Mouse (Mus musculus) intestine, postnatal 0 days (tissue): ENCODE data around the gene Shank3. TPM values are rescaled to one million over a fixed set of nuclear protein-coding genes. Genes with fewer than 3 reads are reported as not detected.

Experiments
- ATAC-seq: fragments of 200-750 bp; cut with Nextera tagmentation; 2 replicates; pipeline ENCODE4 v1.8.0; 2017; ENCODE audit warnings: mild to moderate bottlenecking, moderate TSS enrichment, moderate library complexity
- H3K27ac ChIP-seq: fragments of 300-500 bp; sonication (generic); 2 replicates; pipeline ENCODE4 v1.5.1; 2014; ENCODE audit warnings: mild to moderate bottlenecking, low read depth, low read length, moderate library complexity
- H3K27me3 ChIP-seq: fragments of 300-500 bp; sonication (generic); replicated peaks from 2 replicates; pipeline ENCODE4 v1.6.1; 2014; ENCODE audit warnings: low read length, mixed read lengths; ENCODE audit not compliant: control insufficient read depth, insufficient read depth
- H3K36me3 ChIP-seq: fragments of 300-500 bp; sonication (generic); 2 replicates; pipeline ENCODE4 v1.6.1; 2014; ENCODE audit warnings: mild to moderate bottlenecking, moderate library complexity; ENCODE audit not compliant: control insufficient read depth, insufficient read depth
- H3K4me1 ChIP-seq: fragments of 300-500 bp; sonication (generic); replicated peaks from 2 replicates; pipeline ENCODE4 v1.6.1; 2014; ENCODE audit warnings: antibody characterized with exemption, low read length, mixed read lengths; ENCODE audit not compliant: control insufficient read depth, insufficient read depth
- H3K4me2 ChIP-seq: fragments of 300-500 bp; sonication (generic); replicated peaks from 2 replicates; pipeline ENCODE4 v1.6.1; 2014; ENCODE audit warnings: low read depth, mild to moderate bottlenecking, moderate library complexity
- H3K4me3 ChIP-seq: fragments of 300-500 bp; sonication (generic); 2 replicates; pipeline ENCODE4 v1.5.1; 2014; ENCODE audit warnings: low read depth, low read length
- H3K9ac ChIP-seq: fragments of 300-500 bp; sonication (generic); 2 replicates; pipeline ENCODE4 v1.6.1; 2014; ENCODE audit warnings: mild to moderate bottlenecking, low read depth, low read length
- H3K9me3 ChIP-seq: fragments of 300-500 bp; sonication (generic); 2 replicates; pipeline ENCODE4 v1.6.1; 2016; ENCODE audit warnings: mixed run types; ENCODE audit not compliant: control insufficient read depth
- CTCF ChIP-seq: sonication (generic); IDR thresholded peaks from 2 replicates; pipeline ENCODE4 v1.5.1; 2016; ENCODE audit warnings: low read depth, mild to moderate bottlenecking, control low read depth, antibody characterized with exemption, moderate library complexity
- WGBS: fragments of 180-500 bp; shearing (Covaris S2); extraction: QIAGEN DNeasy Blood & Tissue Kit; methylation state at CpG from one replicate; pipeline ENCODE4 v1.1.7; 2014; 5-methylcytosine and 5-hydroxymethylcytosine counted together
- polyA plus RNA-seq: library from polyadenylated mRNA; unstranded; fragments of >200 nt; fragmentation: Nextera tagmentation; extraction: Ambion mirVana; gene quantifications from 2 replicates; pipeline ENCODE4 v1.2.1, GENCODE M21; 2015

Gene Shank3
- polyA plus RNA-seq, 1 experiment from 2014 or later: 0.51 TPM

DNA sequence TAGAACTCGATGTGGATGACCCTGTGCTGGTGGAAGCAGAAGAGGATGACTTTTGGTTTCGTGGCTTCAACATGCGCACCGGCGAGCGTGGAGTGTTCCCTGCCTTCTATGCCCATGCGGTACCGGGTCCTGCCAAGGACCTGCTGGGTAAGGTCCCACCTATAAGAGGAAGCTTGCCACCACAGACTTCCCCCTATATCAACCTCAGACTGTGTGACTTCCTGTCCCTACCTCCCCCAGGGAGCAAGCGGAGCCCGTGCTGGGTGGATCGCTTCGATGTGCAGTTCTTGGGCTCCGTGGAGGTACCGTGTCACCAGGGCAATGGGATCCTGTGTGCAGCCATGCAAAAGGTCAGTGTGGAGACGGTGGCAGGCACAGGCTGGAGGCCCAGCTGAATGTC is 40.5 kb upstream of the Shank3 start:
- 90% methylated on average over 15 of the region's 15 CpGs for WGBS
- Histone ChIP-seq H3K4me1 (no peaks in the 10 kb centered on the region), H3K27ac (no peak overlapping the region), H3K36me3 (no peaks in the 10 kb centered on the region), H3K27me3 (peaks cover 13% of the 10 kb centered on the region), H3K9ac (no peak overlapping the region), H3K4me3 (no peak overlapping the region), H3K9me3 (no peaks in the 10 kb centered on the region), H3K4me2 (no peak overlapping the region)
- no peak for ATAC-seq
- no peak for TF ChIP-seq CTCF

DNA sequence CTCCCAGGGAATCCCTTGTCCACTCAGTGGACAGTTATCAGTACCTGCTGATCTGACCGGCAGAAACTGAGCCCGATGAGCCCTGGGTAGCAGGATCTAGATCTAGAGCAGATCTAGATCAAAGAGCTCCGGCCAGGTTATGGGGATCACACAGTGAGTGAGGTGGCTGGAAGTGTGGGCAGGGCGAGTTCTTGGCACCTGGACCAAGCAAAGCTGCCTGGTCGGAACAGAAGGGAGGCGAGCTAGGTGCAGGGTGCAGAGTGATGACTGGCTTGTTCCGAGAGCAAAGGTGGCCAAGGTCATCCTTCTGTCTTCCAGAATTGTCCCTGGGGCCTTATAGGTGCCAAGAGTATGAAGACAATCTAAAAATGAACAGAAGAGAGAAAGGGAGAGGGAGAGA is 39.6 kb upstream of the Shank3 start:
- H3K27me3 ChIP-seq: peaks cover 4% of the 10 kb centered on the region; the same call in 1 of the 2 replicates
- H3K4me1 ChIP-seq: no peaks in the 10 kb centered on the region
- no peak overlapping the region for H3K4me3 ChIP-seq
- 80% methylated on average over 7 of the region's 7 CpGs for WGBS
- no peak for ATAC-seq
- H3K9me3 ChIP-seq: no peaks in the 10 kb centered on the region
- no peak overlapping the region for H3K27ac ChIP-seq
- no peaks in the 10 kb centered on the region for H3K36me3 ChIP-seq
- H3K4me2 ChIP-seq: no peak overlapping the region
- H3K9ac ChIP-seq: no peak overlapping the region
- TF ChIP-seq CTCF: no peak

DNA sequence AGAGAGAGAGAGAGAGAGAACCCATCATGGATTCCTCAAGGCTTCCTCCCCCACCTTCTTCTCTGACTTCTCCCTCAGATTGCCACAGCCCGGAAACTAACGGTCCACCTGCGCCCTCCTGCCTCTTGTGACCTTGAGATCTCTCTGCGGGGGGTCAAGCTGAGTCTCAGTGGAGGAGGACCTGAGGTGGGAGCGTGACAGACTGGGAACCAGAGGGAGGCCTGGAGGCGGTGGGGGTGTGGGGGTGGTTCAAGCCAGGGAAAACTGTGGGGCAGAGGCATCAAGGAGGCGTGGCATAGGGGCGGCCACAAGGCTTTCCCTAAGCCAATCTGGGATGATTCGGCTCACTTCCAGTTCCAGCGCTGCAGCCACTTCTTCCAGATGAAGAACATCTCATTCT is 39.1 kb upstream of the Shank3 start:
- no peak overlapping the region for H3K4me2 ChIP-seq
- no peak for TF ChIP-seq CTCF
- H3K27ac ChIP-seq: no peak overlapping the region
- H3K4me3 ChIP-seq: no peak overlapping the region
- no peaks in the 10 kb centered on the region for H3K9me3 ChIP-seq
- H3K27me3 ChIP-seq: peaks cover 4% of the 10 kb centered on the region; the same call in 1 of the 2 replicates
- H3K9ac ChIP-seq: no peak overlapping the region
- H3K4me1 ChIP-seq: no peaks in the 10 kb centered on the region
- no peaks in the 10 kb centered on the region for H3K36me3 ChIP-seq
- whole genome bisulfite sequencing: 65% methylated on average over 10 of the region's 10 CpGs
- ATAC-seq: no peak

DNA sequence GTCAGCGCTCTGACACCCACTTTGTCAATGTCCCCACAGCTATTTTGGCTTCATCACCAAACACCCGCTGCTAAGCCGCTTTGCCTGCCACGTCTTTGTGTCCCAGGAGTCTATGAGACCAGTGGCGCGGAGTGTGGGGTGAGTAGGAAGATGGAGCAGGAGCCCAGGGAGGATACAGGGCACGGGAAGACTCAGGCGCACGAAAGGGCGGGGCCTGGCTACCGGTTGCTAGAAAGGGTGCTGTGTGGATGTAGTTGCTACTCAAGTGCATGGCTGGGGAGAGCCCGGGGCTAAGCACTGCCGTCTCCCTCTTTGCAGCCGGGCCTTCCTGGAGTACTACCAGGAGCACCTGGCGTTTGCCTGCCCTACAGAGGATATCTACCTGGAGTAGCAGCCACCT is 38.1 kb upstream of the Shank3 start:
- no peaks in the 10 kb centered on the region for H3K36me3 ChIP-seq
- no peak overlapping the region for H3K9ac ChIP-seq
- H3K4me2 ChIP-seq: no peak overlapping the region
- TF ChIP-seq CTCF: no peak
- WGBS: 75% methylated on average over 15 of the region's 15 CpGs
- H3K9me3 ChIP-seq: no peaks in the 10 kb centered on the region
- H3K4me3 ChIP-seq: no peak overlapping the region
- ATAC-seq: no peak
- no peaks in the 10 kb centered on the region for H3K4me1 ChIP-seq
- no peaks in the 10 kb centered on the region for H3K27me3 ChIP-seq
- no peak overlapping the region for H3K27ac ChIP-seq

DNA sequence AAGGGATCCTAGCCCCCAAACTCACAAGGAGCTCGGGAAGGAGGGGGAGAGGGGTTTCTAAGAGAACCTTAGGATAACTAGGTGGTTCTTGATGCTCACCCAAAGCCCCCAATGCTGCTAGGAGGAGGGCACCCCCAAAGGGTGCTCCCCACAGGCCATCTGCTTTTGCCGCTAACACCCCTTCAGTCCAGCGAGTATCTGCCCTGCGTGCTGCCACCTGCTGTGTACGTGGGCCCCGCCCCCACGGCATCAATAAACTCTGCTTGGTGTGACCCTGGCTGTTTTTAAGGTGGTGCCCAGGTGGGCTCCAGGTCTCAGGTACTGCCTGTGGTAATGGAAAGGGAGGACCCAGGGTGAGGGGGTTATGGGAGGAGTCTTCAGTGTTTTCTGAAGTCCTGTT is 37.2 kb upstream of the Shank3 start:
- no peak overlapping the region for H3K9ac ChIP-seq
- TF ChIP-seq CTCF: no peak
- no peaks in the 10 kb centered on the region for H3K36me3 ChIP-seq
- H3K27me3 ChIP-seq: no peaks in the 10 kb centered on the region
- no peak overlapping the region for H3K27ac ChIP-seq
- ATAC-seq: no peak
- no peak overlapping the region for H3K4me2 ChIP-seq
- H3K4me3 ChIP-seq: no peak overlapping the region
- H3K4me1 ChIP-seq: no peaks in the 10 kb centered on the region
- H3K9me3 ChIP-seq: no peaks in the 10 kb centered on the region
- WGBS: 56% methylated on average over 7 of the region's 7 CpGs

DNA sequence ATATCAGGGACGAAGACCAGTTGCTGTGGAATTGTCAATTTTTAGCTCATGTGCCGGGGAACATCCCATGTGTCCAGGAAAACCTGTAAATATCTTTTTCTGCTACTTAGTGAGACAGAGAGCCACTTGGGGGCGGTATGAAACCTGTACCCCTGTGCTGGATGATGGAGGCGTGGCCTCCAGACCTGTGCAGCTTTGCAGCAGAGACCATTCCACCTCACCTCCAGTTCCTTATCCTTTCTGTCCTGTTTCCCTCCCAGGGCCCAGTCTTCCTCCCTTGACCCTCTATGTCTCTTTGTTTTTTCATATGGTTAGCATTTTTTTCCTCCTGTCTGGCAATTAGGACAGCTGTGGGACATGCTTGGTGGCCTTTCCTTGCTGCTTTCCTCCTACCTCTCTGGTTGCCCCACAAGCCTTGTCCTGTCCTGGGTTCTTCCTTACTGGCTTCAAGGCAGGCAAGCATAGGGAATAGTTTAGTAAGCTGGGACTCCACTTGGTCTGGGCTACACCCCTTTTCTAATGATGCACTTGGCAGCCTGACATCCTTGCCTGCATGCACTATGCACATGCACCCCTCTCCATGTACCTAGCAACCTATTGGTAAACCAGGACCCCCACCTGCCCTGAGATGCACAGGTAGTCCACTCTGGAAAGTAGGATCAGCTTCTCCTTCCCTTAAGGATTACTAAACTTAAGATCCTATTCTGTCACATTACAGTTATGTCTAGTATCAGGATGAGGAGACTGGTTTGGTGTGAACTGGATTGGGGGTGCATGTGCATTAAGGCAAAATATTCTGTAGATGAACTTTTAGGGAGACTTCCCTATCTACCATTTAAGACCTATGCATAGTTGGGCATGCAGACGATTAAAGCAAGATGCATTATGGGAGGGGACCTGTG is 35.8 kb upstream of the Shank3 start:
- ATAC-seq: no peak
- Histone ChIP-seq H3K4me1 (no peaks in the 10 kb centered on the region), H3K9me3 (no peaks in the 10 kb centered on the region), H3K27ac (no peak overlapping the region), H3K4me3 (no peak overlapping the region), H3K36me3 (no peaks in the 10 kb centered on the region), H3K27me3 (no peaks in the 10 kb centered on the region), H3K4me2 (no peak overlapping the region), H3K9ac (no peak overlapping the region)
- 48% methylated on average over 5 of the region's 5 CpGs for WGBS
- TF ChIP-seq CTCF: peak; percentile 54
